Mouse (Mus musculus) urinary bladder, postnatal 25 days (tissue): ENCODE measurements around the gene Cfl2.
"Not testable (repeated sequence)": the region's sequence is repeated elsewhere in the genome, so short reads cannot be mapped to it uniquely, and the experiment has no call there.

Source experiments
- DNase-seq: peaks from one replicate; pipeline ENCODE4 v3.0.0; 2022; ENCODE audit warnings: low spot score

Gene Cfl2

DNA sequence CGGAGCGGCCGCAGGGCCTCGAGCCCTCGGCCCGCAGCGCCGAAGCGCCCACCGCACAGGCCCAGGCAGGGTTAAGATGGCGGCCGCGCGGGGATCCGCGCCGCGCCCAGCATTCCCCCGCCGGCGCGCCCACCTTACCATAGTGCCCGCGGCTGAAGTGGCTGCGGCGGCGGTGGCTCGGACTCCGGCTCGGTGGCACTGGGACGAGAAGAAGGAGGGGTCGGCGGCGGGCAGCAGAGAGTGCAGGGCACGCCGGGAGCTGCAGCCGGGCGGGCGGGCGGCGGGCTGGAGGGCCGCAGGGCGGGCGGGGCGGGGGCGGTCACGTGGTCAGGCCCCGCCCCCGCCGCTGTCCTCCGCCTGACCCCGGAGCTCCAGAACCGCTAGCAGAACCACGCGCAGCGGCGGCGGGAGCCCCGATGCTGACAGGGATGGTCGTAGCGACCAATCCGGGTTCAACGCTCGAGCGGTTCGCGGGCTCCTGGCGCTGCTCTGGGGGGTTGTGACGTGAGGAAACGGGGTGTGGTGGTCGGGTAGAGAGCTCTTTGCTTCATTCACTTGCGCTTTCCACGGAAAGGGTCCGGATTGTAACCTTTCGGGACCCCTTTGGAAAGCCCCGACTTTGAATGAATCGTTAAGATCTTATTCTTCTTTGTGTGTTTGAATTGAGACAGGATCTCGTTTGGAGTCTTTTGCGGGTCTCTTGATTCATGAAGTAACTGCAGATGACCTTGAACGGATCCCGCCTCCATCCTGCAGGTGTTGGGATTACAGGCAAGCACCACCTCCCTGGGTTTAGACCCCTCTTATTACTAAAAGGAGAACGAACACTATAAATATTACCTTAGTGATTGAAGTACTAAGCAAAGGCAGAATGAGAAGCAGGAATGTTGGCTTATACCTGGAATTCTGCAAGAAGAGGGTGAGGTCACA lies at the start of gene Cfl2:
Gene Cfl2 (minus strand): TSS at position 272 of the 930 bp plus-strand sequence.
- peak; percentile 78 for DNase-seq

DNA sequence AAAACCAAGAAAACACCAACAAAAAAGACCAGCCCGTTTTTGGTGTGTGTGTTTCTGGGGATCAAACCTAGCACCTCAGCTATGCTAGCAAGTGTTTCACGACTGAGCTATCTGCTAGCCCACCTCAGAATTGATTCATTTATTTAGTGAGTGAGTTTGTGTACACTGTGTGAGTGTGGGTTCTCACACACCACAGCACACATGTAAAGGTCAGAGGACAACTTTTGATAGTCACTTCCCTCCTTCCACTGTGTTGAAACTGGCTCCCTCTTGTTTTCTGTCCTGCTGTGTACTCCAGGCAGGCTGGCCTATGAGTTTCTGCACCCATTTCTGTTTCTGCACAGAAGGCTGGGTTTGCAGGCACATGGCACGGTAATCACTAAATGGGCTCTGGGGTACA lies 47.7 kb upstream of the Cfl2 start:
- DNase-seq, result no peak

GRCm38 (mm10) chr12:54892559-54892958 lies 29.9 kb upstream of the Cfl2 start:
- DNase-seq, result not testable (repeated sequence)

DNA sequence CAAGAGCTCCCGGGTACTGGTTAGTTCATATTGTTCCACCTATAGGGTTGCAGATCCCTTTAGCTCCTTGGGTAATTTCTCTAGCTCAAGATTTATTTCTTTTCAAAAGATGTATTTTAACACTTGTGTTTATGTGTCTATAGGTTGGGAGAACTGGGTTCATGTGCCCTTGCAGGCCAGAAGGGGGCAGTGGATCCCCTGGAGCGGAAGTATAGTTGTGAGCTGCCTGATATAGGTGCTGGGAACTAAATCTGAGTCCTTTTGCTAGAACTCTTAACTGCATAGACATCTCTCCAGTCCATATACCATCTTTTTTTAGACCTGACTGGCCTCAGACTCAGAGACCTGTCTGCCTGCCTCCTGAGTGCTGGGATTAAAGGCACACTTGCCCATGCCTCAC lies 27.7 kb upstream of the Cfl2 start:
- DNase-seq, result no peak

DNA sequence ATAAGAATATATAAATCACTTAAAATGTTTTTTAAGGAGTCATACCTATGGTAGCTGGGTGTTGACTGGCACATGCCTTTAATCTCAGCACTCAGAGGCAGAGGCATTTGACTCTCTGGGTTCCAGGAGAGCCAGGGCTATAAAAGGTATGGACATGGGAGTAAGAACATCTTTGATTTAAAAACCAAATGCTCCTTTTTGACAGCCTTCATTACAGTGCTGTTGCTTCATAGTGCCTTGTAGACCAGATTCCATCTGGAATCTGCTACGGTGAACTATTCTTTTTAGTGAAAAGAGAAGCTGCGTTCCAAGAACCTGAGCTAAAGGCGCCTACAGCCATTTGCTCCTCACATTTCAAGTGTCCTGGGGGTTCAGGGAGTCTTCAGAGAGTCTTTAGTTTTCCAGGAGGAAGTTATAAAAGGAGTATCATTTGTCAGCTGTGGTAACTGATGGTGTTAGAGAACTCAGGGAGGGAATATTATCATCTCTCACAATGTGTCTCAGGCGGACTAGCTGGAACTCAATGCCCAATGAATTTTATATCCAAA lies 25.0 kb upstream of the Cfl2 start:
- no peak for DNase-seq

- peak; percentile 63 for DNase-seq
Observed at GRCm38 (mm10) chr12:54879630-54880029, 17.0 kb upstream of the Cfl2 start.

DNA sequence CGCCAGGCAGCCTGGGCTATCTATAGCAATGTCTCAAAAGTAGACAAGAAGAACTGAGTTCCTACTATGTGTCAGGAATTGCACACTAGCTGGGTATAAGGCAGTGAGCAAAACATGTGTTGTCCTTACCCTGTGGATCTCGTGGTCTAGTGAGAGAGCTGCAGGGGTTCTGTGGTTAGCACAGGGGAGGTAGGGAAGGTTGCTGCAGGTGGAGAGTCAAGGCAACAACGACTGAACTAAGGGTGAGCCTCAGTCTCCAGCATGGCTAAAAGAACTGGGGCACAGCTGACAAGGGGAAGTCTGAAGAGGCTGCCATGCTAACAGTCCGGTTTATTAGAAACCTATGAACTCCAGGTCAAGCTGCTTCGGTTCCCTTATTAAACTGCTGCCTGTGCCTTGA lies 16.5 kb upstream of the Cfl2 start:
- no peak for DNase-seq

DNA sequence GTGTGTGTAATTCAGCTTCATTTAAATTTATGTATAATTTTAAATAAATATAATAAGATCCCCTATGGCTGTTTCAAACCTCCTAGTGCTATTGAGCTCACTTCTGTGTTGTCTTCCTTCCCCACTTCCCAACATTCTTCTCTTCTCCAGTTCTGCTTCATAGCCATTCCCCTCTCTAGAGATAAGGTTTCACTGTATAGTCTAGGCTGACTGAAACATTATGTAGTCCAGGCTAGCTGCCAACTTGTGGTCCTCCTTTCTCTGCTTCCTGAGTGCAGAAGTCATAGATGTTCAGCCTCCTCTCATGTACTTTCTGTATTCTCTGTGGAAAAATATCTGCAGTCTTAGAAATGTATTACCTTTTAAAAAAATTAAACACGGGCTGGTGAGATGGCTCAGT lies 15.2 kb upstream of the Cfl2 start:
- DNase-seq, result no peak

- DNase-seq, result no peak
Observed at GRCm38 (mm10) chr12:54876879-54877278, 14.2 kb upstream of the Cfl2 start.

GRCm38 (mm10) chr12:54874711-54875110 lies 12.0 kb upstream of the Cfl2 start:
- DNase-seq, result no peak

DNA sequence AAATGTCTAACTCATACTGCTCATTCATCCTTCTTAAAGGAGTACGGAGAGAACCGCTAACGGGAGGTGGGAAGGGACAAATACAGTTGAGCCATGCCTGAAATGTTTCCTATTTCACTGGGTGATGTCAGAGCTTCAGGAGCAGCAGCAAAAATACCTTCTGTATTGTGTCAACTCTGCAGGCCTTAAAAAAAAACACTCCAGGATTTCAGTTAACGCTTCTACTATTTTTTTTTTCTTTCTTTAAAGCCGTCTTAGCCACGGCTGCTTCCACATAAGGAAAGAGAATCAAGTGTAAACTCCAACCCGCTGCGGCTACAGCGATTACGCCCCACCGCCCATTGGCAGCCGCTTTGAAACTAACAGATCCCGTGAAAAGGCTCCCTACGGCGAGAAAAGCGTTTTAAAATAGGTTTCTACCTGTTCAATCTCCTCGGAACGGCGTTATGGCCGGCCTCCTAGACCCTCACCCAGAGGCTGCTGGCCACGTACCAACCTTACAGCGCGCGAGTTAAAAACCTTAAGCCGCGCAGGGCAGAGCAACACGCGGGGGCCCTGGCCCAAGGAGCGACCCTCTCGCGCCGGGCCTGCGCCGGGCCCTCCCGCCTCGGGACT lies 579 bp downstream of the Cfl2 start:
- peak; percentile 14 for DNase-seq

- DNase-seq, result no peak
Observed at GRCm38 (mm10) chr12:54859531-54859930, 3.1 kb downstream of the Cfl2 start.

DNA sequence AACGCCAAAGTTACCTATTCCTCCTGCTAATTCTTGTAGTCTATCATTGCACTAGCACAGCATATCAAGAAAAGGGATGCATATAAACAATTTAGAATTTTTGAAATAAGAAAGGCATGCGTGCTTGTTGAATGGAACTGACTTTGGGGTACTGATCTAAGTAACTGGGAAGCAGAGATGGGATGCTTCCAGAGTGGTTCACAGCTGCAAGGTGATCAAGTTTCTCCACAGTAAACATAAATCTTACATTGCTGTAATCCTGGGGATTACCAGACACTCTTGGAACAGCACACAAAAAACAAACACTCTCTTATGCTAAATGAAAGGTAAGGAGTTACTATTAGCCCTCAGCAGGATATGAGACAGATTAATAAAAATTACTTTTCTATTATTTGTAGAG lies 12.1 kb downstream of the Cfl2 start:
- DNase-seq, result no peak

DNA sequence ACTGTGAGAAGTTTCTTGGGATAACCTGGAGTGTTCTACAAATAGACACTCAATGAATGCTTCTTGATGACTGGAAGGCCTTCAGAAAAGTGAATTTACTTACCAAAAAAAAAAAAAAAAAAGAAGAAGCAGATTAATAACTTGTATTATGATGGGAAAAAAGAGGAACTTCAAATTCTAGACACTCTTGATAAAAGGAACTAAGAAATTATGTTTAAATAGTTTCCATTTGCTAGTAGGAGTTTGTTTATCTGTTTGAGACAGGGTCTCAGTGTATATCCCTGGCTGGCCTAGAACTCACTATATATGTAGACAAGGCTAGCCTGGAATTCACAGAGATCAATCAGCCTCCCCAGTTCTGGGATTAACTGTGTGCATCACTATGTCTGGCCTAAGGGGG lies 18.3 kb downstream of the Cfl2 start:
- DNase-seq, result no peak

- DNase-seq, result no peak
Observed at GRCm38 (mm10) chr12:54841576-54841975, 21.1 kb downstream of the Cfl2 start.

- DNase-seq, result no peak
Observed at GRCm38 (mm10) chr12:54839815-54840214, 22.9 kb downstream of the Cfl2 start.

DNA sequence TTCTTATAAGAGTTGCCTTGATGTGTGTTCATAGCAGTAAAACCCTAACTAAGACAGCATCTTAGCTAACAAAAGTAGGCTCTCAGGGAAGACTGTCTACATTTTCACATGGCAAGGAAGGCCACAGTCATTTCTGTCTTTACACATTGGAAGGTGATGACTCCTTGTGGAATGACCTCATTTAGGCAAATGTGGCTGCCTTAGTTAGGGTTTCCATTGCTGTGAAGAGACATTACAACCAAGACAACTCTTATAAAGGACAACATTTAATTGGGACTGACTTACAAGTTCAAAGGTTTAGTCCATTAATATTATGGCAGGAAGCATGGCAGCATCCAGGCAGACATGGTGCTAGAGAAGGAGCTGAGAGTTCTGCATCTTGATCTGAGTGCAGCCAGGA lies 23.7 kb downstream of the Cfl2 start:
- no peak for DNase-seq

DNA sequence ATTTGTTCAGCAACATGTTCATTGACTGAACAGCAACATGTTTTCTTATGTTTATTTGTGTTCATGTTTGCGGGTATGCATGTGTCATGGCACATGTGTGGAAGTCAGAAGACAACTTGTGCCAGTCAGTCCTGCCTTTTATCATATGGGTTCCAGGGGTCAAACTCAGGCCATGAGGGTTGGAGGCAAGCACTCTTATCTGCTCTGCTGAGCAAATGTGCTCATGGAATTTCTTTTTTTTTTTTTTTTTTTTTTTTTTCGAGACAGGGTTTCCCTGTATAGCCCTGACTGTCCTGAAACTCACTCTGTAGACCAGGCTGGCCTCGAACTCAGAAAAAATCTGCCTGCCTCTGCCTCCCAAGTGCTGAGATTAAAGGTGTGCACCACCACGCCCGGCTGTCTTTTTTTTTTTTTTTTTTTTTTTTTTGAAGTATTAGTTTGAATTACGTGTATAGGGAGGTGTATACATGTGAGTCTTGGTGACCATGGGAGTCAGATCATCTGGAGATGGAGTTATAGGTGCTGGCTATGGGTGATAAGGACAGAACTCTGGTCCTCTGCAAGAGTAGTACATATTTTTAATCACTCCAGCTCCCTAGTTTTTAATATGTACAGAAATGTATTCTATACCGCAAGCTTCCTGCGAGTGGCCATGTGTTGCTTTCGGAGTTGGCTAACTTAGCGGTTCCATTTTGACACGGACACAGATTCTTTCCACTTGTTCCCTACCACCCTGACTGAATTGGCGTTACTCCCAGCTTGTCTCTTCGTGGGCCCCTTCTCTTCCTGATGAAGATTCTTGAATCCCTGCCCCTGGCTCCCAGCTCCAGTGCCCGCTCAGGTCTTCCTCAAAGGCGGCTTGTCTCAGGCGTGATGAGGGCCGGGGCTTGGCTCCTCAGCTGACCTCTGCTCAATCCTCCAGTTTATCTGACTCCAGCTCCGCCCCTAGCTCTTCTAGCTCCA lies 26.8 kb downstream of the Cfl2 start:
- no peak for DNase-seq

DNA sequence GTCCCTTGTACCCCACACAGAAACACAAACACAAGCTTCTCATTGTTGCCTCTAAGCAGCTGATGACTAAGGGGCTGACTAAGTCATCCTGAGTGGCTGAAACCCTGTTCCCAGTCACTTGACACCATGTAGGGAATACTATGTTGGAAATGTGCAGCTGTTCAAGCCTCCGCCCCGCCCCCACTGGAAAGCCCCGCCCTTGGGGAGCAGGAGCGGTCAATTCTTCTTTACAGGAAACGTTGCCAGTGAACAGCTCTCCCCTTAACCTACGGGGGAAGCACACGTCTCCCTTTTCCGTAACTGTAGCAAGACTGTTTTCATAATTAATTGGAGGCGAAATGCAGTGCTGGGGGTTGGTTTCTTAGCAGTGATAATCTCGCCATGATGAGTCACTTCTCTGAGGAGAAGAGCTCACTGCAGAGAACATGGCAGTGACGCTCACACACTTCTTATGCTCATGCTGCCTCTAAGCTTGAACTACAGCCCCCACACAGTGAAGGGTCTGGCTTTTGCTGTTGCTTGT lies 27.7 kb downstream of the Cfl2 start:
- DNase-seq, result peak; percentile 66

DNA sequence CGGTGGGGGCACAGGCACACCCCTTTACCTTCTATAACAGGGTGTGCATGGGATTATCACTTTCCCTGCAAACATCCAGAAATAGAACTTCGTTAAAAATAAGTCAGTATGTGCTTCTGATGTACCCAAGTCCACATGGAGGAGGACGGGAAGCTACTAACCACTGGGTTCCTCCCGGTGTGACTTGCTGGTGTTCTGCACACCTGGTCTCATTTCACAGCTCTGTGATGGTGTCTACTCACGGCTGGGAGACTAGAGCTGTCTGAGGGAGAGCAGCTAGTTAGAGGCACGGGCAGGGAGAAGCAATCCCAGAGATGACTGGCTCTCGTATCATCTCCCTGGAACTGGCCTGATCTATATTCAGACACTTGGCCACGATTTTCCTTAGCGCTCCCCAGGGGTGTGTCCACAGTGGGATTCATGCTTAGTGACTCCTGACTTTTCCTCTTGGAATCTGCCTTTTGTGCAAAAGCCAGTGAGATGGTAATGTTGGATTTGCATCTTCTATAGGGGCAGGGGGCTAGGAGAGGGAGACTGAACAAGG lies 28.7 kb downstream of the Cfl2 start:
- no peak for DNase-seq

DNA sequence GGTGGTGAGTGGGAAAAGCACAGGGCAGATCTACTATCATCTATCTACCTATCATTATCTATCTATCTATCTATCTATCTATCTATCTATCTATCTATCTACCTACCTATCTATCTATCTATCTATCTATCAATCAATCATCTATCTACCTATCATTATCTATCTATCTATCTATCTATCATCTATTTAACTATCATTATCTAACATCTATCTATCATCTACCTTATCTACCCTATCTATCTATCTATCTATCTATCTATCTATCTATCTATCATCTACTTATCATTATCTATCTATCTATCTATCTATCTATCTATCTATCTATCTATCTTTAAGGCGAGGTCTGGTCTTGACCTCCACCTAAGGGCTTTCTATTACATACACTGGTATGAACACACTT lies 30.8 kb downstream of the Cfl2 start:
- DNase-seq, result not testable (repeated sequence)
